Mouse (Mus musculus): ENCODE results near the gene Etnk1. TPM values are rescaled to one million over a fixed set of nuclear protein-coding genes. Genes with fewer than 3 reads are reported as not detected.

Gene Etnk1
- total and polyA plus RNA-seq, 3 experiments: 13.5 to 27.6 (median 27.0) TPM

DNA sequence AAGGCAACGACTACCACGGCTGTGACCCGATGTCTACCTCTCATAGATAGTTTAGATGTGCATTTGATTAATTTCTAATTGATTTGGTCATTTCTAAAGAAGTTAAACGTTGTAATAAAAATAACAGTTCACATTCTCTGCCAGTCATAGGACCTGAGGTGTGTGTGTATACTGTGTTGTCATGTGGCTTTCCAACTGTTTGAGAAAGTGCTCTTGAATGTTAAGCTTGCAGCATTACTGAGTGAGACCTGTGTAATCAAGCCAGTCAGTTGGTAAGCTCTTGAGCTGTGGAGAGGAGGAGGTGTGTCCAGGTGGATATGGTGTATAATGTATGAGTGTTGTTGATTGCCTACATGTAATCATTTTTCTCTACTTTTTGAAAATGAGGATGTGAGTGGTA lies 12.2 kb downstream of the Etnk1 start:
- Histone ChIP-seq H3K9ac (ENCODE audit: low read depth, low read length) (no peak overlapping the region), H3K79me2 (replicated peaks; ENCODE audit: control insufficient read depth, insufficient read depth, low read length) (peaks cover 6% of the 10 kb centered on the region), H3K27ac (no peak overlapping the region), H3K4me1 (ENCODE audit: control insufficient read depth, insufficient read depth, low read length) (peaks cover 2% of the 10 kb centered on the region), H3K4me3 (no peak overlapping the region), H3K36me3 (ENCODE audit: control insufficient read depth, insufficient read depth, low read length) (peaks cover 5% of the 10 kb centered on the region), H3K27me3 (ENCODE audit: control insufficient read depth, insufficient read depth, low read length) (no peaks in the 10 kb centered on the region)
- DNase-seq: no peak
- TF ChIP-seq EP300 (IDR thresholded peaks at IDR 0.05; ENCODE audit: insufficient read depth, low read depth, low read length): no peak
- no peak for TF ChIP-seq CTCF (IDR thresholded peaks at IDR 0.05)
- no peak for TF ChIP-seq POLR2A (IDR thresholded peaks at IDR 0.05; ENCODE audit: insufficient read depth, low read depth, low read length)
- WGBS: 79% methylated on average over 4 of the region's 4 CpGs
- intact Hi-C loops (cut with DNase I): loop anchor here (5.0 to 10.0 kb wide), 2 partner anchors 142 to 404 kb away; no protein-coding TSS in a partner anchor

DNA sequence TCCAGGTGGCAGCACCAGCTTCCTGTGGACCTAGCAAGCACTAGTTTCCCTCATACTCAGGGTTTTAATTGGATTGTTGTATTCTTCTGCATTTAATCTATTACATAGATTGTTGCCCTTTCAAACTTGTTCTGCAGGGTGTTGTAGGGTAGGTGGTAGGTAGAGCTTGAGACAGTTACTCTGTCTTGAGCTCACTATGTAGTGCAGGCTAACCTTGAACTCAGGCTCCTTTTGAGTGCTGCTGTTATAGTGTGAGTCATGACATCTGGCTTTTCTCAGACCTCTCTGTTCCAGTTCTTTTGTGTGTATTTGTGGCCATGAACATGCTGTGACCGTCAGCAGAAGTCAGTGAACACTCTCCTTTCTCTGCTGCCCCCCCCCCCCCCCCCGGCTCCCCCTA lies 12.7 kb downstream of the Etnk1 start:
- WGBS: 70% methylated on average over 2 of the region's 2 CpGs
- H3K4me3 ChIP-seq: no peak overlapping the region
- no peaks in the 10 kb centered on the region for H3K27me3 ChIP-seq (ENCODE audit: control insufficient read depth, insufficient read depth, low read length)
- H3K27ac ChIP-seq: no peak overlapping the region
- no peak for DNase-seq
- no peak for TF ChIP-seq EP300 (IDR thresholded peaks at IDR 0.05; ENCODE audit: insufficient read depth, low read depth, low read length)
- TF ChIP-seq POLR2A (IDR thresholded peaks at IDR 0.05; ENCODE audit: insufficient read depth, low read depth, low read length): no peak
- TF ChIP-seq CTCF (IDR thresholded peaks at IDR 0.05): no peak
- H3K36me3 ChIP-seq (ENCODE audit: control insufficient read depth, insufficient read depth, low read length): peaks cover 5% of the 10 kb centered on the region
- intact Hi-C loops (cut with DNase I): loop anchor here (5.0 to 10.0 kb wide), 2 partner anchors 142 to 405 kb away; no protein-coding TSS in a partner anchor
- H3K9ac ChIP-seq (ENCODE audit: low read depth, low read length): no peak overlapping the region
- H3K4me1 ChIP-seq (ENCODE audit: control insufficient read depth, insufficient read depth, low read length): peaks cover 2% of the 10 kb centered on the region
- peaks cover 6% of the 10 kb centered on the region for H3K79me2 ChIP-seq (replicated peaks; ENCODE audit: control insufficient read depth, insufficient read depth, low read length)

DNA sequence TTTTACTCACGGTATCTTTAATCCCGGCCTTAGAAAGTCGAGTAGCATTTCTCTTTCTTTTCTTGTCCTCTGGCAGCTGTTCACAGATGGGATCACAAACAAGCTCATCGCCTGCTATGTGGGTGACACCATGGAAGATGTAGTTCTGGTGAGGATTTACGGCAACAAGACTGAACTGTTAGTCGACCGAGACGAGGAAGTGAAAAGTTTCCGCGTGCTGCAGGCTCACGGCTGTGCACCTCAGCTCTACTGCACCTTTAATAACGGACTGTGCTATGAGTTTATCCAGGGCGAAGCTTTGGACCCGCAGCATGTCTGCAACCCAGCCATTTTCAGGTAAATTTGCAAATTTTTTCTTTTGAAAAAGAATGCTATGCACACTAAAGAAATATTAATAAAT lies 13.5 kb downstream of the Etnk1 start:
- no peaks in the 10 kb centered on the region for H3K27me3 ChIP-seq (ENCODE audit: control insufficient read depth, insufficient read depth, low read length)
- no peak for DNase-seq
- no peak overlapping the region for H3K4me3 ChIP-seq
- peaks cover 4% of the 10 kb centered on the region for H3K79me2 ChIP-seq (replicated peaks; ENCODE audit: control insufficient read depth, insufficient read depth, low read length)
- 87% methylated on average over 14 of the region's 14 CpGs for WGBS
- peaks cover 5% of the 10 kb centered on the region for H3K36me3 ChIP-seq (ENCODE audit: control insufficient read depth, insufficient read depth, low read length)
- H3K4me1 ChIP-seq (ENCODE audit: control insufficient read depth, insufficient read depth, low read length): peaks cover 2% of the 10 kb centered on the region
- intact Hi-C loops (cut with DNase I): no loop called here
- H3K27ac ChIP-seq: no peak overlapping the region
- H3K9ac ChIP-seq (ENCODE audit: low read depth, low read length): no peak overlapping the region
- TF ChIP-seq EP300 (IDR thresholded peaks at IDR 0.05; ENCODE audit: insufficient read depth, low read depth, low read length) (no peak), POLR2A (IDR thresholded peaks at IDR 0.05; ENCODE audit: insufficient read depth, low read depth, low read length) (no peak), CTCF (IDR thresholded peaks at IDR 0.05) (no peak)

DNA sequence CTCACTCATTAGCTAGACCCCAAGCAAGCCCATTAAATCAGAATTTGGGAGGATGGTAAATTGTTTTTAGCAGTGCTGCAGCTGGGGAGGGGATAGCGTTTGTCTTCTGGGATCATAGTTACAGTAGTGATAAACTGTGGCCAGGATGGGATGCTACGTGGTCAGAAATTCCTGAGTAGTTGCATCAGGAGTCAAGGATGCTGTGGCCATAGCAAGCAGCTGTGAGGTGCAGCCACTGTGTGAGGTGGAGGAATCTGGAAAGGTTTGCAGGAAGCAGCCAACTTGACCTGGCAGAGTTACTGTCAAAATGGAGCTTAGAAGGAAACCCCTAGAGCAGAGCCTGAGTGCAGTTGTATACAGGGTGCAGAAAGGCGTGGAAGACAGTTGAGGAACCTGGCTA lies 17.1 kb downstream of the Etnk1 start:
- intact Hi-C loops (cut with DNase I): no loop called here
- no peaks in the 10 kb centered on the region for H3K27me3 ChIP-seq (ENCODE audit: control insufficient read depth, insufficient read depth, low read length)
- H3K4me1 ChIP-seq (ENCODE audit: control insufficient read depth, insufficient read depth, low read length): no peaks in the 10 kb centered on the region
- no peak overlapping the region for H3K4me3 ChIP-seq
- no peak for DNase-seq
- H3K36me3 ChIP-seq (ENCODE audit: control insufficient read depth, insufficient read depth, low read length): peaks cover 3% of the 10 kb centered on the region; the same call in 1 of the 2 replicates
- WGBS: 67% methylated on average over 3 of the region's 3 CpGs
- no peak overlapping the region for H3K9ac ChIP-seq (ENCODE audit: low read depth, low read length)
- TF ChIP-seq POLR2A (IDR thresholded peaks at IDR 0.05; ENCODE audit: insufficient read depth, low read depth, low read length) (no peak), EP300 (IDR thresholded peaks at IDR 0.05; ENCODE audit: insufficient read depth, low read depth, low read length) (no peak), CTCF (IDR thresholded peaks at IDR 0.05) (no peak)
- no peak overlapping the region for H3K27ac ChIP-seq
- H3K79me2 ChIP-seq (replicated peaks; ENCODE audit: control insufficient read depth, insufficient read depth, low read length): no peaks in the 10 kb centered on the region

DNA sequence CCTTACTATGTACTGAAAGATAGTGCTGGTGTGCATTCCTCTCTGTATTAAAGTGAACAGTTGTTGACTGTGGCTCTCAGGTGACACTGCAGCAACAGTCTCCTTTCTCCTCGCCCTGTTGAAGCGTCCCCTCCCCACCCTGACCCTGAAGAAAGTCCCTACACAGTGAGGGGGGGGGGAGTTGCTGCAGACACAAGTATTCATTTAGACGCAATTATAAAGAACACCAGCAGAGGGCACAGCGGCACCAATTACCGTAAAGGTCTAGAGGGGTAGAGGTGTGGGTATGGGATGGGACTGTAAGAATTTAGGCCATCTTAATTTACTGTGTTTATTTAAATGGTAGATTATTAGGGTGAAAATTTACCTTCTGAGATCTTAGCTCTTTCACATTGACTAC lies 17.7 kb downstream of the Etnk1 start:
- TF ChIP-seq EP300 (IDR thresholded peaks at IDR 0.05; ENCODE audit: insufficient read depth, low read depth, low read length) (no peak), CTCF (IDR thresholded peaks at IDR 0.05) (peak; percentile 52), POLR2A (IDR thresholded peaks at IDR 0.05; ENCODE audit: insufficient read depth, low read depth, low read length) (no peak)
- no peak for DNase-seq
- Histone ChIP-seq H3K27ac (no peak overlapping the region), H3K4me1 (ENCODE audit: control insufficient read depth, insufficient read depth, low read length) (no peaks in the 10 kb centered on the region), H3K79me2 (replicated peaks; ENCODE audit: control insufficient read depth, insufficient read depth, low read length) (no peaks in the 10 kb centered on the region), H3K27me3 (ENCODE audit: control insufficient read depth, insufficient read depth, low read length) (no peaks in the 10 kb centered on the region), H3K9ac (ENCODE audit: low read depth, low read length) (no peak overlapping the region), H3K4me3 (no peak overlapping the region), H3K36me3 (ENCODE audit: control insufficient read depth, insufficient read depth, low read length) (peaks cover 3% of the 10 kb centered on the region; the same call in 1 of the 2 replicates)
- 82% methylated on average over 5 of the region's 5 CpGs for WGBS
- intact Hi-C loops (cut with DNase I): no loop called here

DNA sequence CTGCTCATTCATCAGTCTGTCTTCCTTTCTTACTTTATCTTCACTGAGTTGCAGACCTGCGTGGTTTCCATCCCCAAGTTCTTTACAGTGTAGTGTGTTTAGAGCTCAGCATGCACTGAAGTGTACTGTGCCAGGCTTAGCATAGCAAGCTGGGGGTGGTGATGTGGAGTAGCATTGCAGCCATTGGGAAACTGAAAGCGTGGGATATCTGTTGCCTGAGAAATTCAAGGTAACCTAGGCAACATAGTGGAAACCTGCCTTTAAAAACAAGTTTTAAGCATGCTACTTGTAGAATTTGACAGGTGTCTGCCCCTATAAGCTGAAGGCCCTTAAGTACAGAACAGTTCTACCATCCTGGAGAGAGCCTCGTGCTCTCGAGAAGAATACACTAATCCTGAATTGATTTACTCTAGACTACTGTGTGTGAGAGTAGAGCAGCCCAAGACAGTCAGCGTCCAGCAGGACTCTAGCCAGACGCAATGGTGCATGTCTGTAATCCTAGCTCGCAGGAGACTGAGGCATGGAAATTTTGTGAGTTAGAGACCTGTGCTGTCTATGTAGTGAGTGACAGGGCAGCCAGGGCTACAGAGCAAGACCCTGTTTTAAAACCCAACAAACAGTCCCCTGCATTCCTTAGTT lies 23.9 kb downstream of the Etnk1 start:
- no peaks in the 10 kb centered on the region for H3K27me3 ChIP-seq (ENCODE audit: control insufficient read depth, insufficient read depth, low read length)
- H3K4me3 ChIP-seq: no peak overlapping the region
- WGBS: 70% methylated on average over 7 of the region's 7 CpGs
- intact Hi-C loops (cut with DNase I): no loop called here
- H3K36me3 ChIP-seq (ENCODE audit: control insufficient read depth, insufficient read depth, low read length): no peaks in the 10 kb centered on the region; the same call in 1 of the 2 replicates
- no peak for TF ChIP-seq POLR2A (IDR thresholded peaks at IDR 0.05; ENCODE audit: insufficient read depth, low read depth, low read length)
- TF ChIP-seq CTCF (IDR thresholded peaks at IDR 0.05): no peak
- no peak for TF ChIP-seq EP300 (IDR thresholded peaks at IDR 0.05; ENCODE audit: insufficient read depth, low read depth, low read length)
- H3K9ac ChIP-seq (ENCODE audit: low read depth, low read length): no peak overlapping the region
- no peaks in the 10 kb centered on the region for H3K4me1 ChIP-seq (ENCODE audit: control insufficient read depth, insufficient read depth, low read length)
- no peak overlapping the region for H3K27ac ChIP-seq
- no peak for DNase-seq
- no peaks in the 10 kb centered on the region for H3K79me2 ChIP-seq (replicated peaks; ENCODE audit: control insufficient read depth, insufficient read depth, low read length)
